Mouse (Mus musculus) heart, adult 2 months (tissue): ENCODE results near the gene Lpcat2. TPM values are rescaled to one million over a fixed set of nuclear protein-coding genes. Genes with fewer than 3 reads are reported as not detected.
A peak's percentile ranks its signal among the peaks of the same experiment; 100 is the strongest.
"Not testable (repeated sequence)": the region's sequence is repeated elsewhere in the genome, so short reads cannot be mapped to it uniquely, and the experiment has no call there.

Experiments
- DNase-seq, 2 experiments: peaks; one replicate each; pipeline ENCODE4 v3.0.0; 2021
- H3K27ac ChIP-seq: fragments of 200-600 bp; 2 replicates; pipeline ENCODE4 v1.8.1; 2022
- H3K27me3 ChIP-seq: fragments of 200-500 bp; 2 replicates; pipeline ENCODE4 v1.6.1; 2012; ENCODE audit warnings: mild to moderate bottlenecking, low read length, inconsistent platforms, mixed read lengths; ENCODE audit not compliant: control insufficient read depth, insufficient read depth
- H3K36me3 ChIP-seq: fragments of 200-500 bp; 2 replicates; pipeline ENCODE4 v1.6.1; 2012; ENCODE audit warnings: low read length, inconsistent platforms; ENCODE audit not compliant: control insufficient read depth, insufficient read depth
- H3K4me1 ChIP-seq: fragments of 200-500 bp; 2 replicates; pipeline ENCODE4 v1.6.1; 2011; ENCODE audit warnings: low read length; ENCODE audit not compliant: control insufficient read depth, insufficient read depth
- H3K4me3 ChIP-seq: fragments of 200-600 bp; 2 replicates; pipeline ENCODE4 v1.8.1; 2022
- H3K79me2 ChIP-seq: fragments of 200-500 bp; replicated peaks from 2 replicates; pipeline ENCODE4 v1.6.1; 2012; ENCODE audit warnings: mild to moderate bottlenecking, inconsistent platforms, low read length, moderate library complexity, mixed read lengths; ENCODE audit not compliant: control insufficient read depth, insufficient read depth
- H3K9ac ChIP-seq: fragments of 200-500 bp; 2 replicates; pipeline ENCODE4 v1.6.1; 2012; ENCODE audit warnings: low read depth, mild to moderate bottlenecking, control low read depth, inconsistent platforms, low read length, mixed read lengths
- CTCF ChIP-seq: fragments of 200-600 bp; IDR thresholded peaks from 2 replicates; pipeline ENCODE4 v1.8.1; 2022; ENCODE audit warnings: antibody characterized with exemption, mild to moderate bottlenecking, moderate library complexity
- EP300 ChIP-seq: fragments of 200-500 bp; IDR thresholded peaks from 2 replicates; pipeline ENCODE4 v1.6.1; 2011; ENCODE audit warnings: low read depth, low read length, control low read depth; ENCODE audit not compliant: insufficient read depth
- POLR2A ChIP-seq: fragments of 200-500 bp; IDR thresholded peaks from 2 replicates; pipeline ENCODE4 v1.6.1; 2011; ENCODE audit warnings: mild to moderate bottlenecking, low read depth, low read length, control low read depth; ENCODE audit not compliant: insufficient read depth
- WGBS: fragments of 180-500 bp; shearing (Covaris S2); methylation state at CpG from one replicate; pipeline ENCODE4 v1.1.7; 2018; 5-methylcytosine and 5-hydroxymethylcytosine counted together
- intact Hi-C: fragments of 180-260 bp; cut with DNase I; formaldehyde crosslinking; loops from one replicate; pipeline ENCODE4 v1.15.1; 2025
- polyA plus RNA-seq: library from polyadenylated mRNA; depleted of rRNA; stranded (reverse); fragments of >200 nt; gene quantifications from 2 replicates; pipeline ENCODE4 v1.2.3, GENCODE M21; 2012
- total RNA-seq, 2 experiments: library from RNA; stranded (reverse); gene quantifications; 2 replicates each; pipeline ENCODE4 v1.2.3; 2021

Gene Lpcat2
- total and polyA plus RNA-seq, 3 experiments: 0.72 to 1.4 (median 0.89) TPM

- no peak overlapping the region for H3K27ac ChIP-seq
- no peak overlapping the region for H3K9ac ChIP-seq
- H3K4me3 ChIP-seq: no peak overlapping the region
- no peak for TF ChIP-seq CTCF
- no peak for TF ChIP-seq EP300
- no peak for TF ChIP-seq POLR2A
- WGBS: 88% methylated on average over 10 of the region's 10 CpGs
- no peaks in the 10 kb centered on the region; the same call in 1 of the 2 replicates for H3K27me3 ChIP-seq
- intact Hi-C loops: no loop called here
- no peaks in the 10 kb centered on the region for H3K79me2 ChIP-seq
- H3K4me1 ChIP-seq: no peaks in the 10 kb centered on the region
- H3K36me3 ChIP-seq: no peaks in the 10 kb centered on the region
- DNase-seq: peak in 1 of 2 experiments; percentile 26
Observed at GRCm38 (mm10) chr8:92875795-92876194, 20.7 kb downstream of the Lpcat2 start.

GRCm38 (mm10) chr8:92881247-92881646 is 26.1 kb downstream of the Lpcat2 start:
- Histone ChIP-seq H3K27ac (no peak overlapping the region), H3K4me1 (no peaks in the 10 kb centered on the region), H3K36me3 (no peaks in the 10 kb centered on the region), H3K27me3 (no peaks in the 10 kb centered on the region; the same call in 1 of the 2 replicates), H3K79me2 (no peaks in the 10 kb centered on the region), H3K9ac (no peak overlapping the region), H3K4me3 (no peak overlapping the region)
- TF ChIP-seq EP300: no peak
- TF ChIP-seq POLR2A: no peak
- no peak for TF ChIP-seq CTCF
- intact Hi-C loops: loop anchor here (5.0 kb wide), 1 partner anchor 116 kb away; no protein-coding TSS in a partner anchor
- DNase-seq: no peak
- 46% methylated on average over 4 of the region's 4 CpGs for WGBS

GRCm38 (mm10) chr8:92883771-92884170 is 28.6 kb downstream of the Lpcat2 start:
- no peak overlapping the region for H3K4me3 ChIP-seq
- H3K79me2 ChIP-seq: no peaks in the 10 kb centered on the region
- H3K4me1 ChIP-seq: no peaks in the 10 kb centered on the region
- H3K27ac ChIP-seq: no peak overlapping the region
- H3K27me3 ChIP-seq: no peaks in the 10 kb centered on the region; the same call in 1 of the 2 replicates
- no peak overlapping the region for H3K9ac ChIP-seq
- H3K36me3 ChIP-seq: no peaks in the 10 kb centered on the region
- no peak for DNase-seq
- intact Hi-C loops: loop anchor here (1.0 to 5.0 kb wide), 2 partner anchors 65 to 114 kb away; no protein-coding TSS in a partner anchor
- WGBS: 47% methylated on average over 2 of the region's 2 CpGs
- no peak for TF ChIP-seq EP300
- TF ChIP-seq CTCF: peak; percentile 68

- intact Hi-C loops, H3K9ac ChIP-seq, H3K79me2 ChIP-seq, H3K4me1 ChIP-seq, H3K36me3 ChIP-seq, H3K27ac ChIP-seq, H3K27me3 ChIP-seq, DNase-seq, H3K4me3 ChIP-seq: not testable (repeated sequence)
- 75% methylated on average over 3 of the region's 3 CpGs for WGBS
Observed at GRCm38 (mm10) chr8:92892216-92892615, 37.1 kb downstream of the Lpcat2 start.

- Histone ChIP-seq H3K27ac (no peak overlapping the region), H3K79me2 (no peaks in the 10 kb centered on the region), H3K36me3 (no peaks in the 10 kb centered on the region), H3K4me1 (no peaks in the 10 kb centered on the region; the same call in 1 of the 2 replicates), H3K4me3 (no peak overlapping the region), H3K27me3 (no peaks in the 10 kb centered on the region), H3K9ac (no peak overlapping the region)
- no peak for DNase-seq
- 91% methylated on average over 2 of the region's 2 CpGs for WGBS
- TF ChIP-seq EP300: no peak
- no peak for TF ChIP-seq CTCF
- TF ChIP-seq POLR2A: no peak
- intact Hi-C loops: no loop called here
Observed at GRCm38 (mm10) chr8:92893870-92894269, 38.7 kb downstream of the Lpcat2 start.

- H3K27ac ChIP-seq: no peak overlapping the region
- TF ChIP-seq CTCF (no peak), POLR2A (no peak), EP300 (no peak)
- H3K9ac ChIP-seq: no peak overlapping the region
- no peaks in the 10 kb centered on the region for H3K36me3 ChIP-seq
- no peaks in the 10 kb centered on the region for H3K79me2 ChIP-seq
- H3K4me3 ChIP-seq: no peak overlapping the region
- H3K4me1 ChIP-seq: no peaks in the 10 kb centered on the region; the same call in 1 of the 2 replicates
- 93% methylated on average over 7 of the region's 7 CpGs for WGBS
- no peak for DNase-seq
- H3K27me3 ChIP-seq: no peaks in the 10 kb centered on the region
- intact Hi-C loops: loop anchor here (5.0 kb wide), 1 partner anchor 102 kb away; no protein-coding TSS in a partner anchor
Observed at GRCm38 (mm10) chr8:92895053-92895452, 39.9 kb downstream of the Lpcat2 start.
